Mouse (Mus musculus): Measurements from ENCODE around the gene Gm37240.

- no peak for TF ChIP-seq EP300 (optimal IDR thresholded peaks at IDR 0.05)
- TF ChIP-seq CTCF (IDR thresholded peaks at IDR 0.05; ENCODE audit: low read depth) = no peak
Observed at GRCm38 (mm10) chr3:84690091-84690771, 1197.1 kb downstream of the Gm37240 start.
